Mouse (Mus musculus) midbrain, embryonic 10.5 days (tissue): ENCODE results near the gene Piwil1. TPM values are rescaled to one million over a fixed set of nuclear protein-coding genes. Genes with fewer than 3 reads are reported as not detected.
A peak's percentile ranks its signal among the peaks of the same experiment; 100 is the strongest.
"Not testable (repeated sequence)": the region's sequence is repeated elsewhere in the genome, so short reads cannot be mapped to it uniquely, and the experiment has no call there.

Source experiments
- DNase-seq: peaks from one replicate; pipeline ENCODE4 v3.0.0-alpha.2; 2017; ENCODE audit warnings: low spot score
- H3K27ac ChIP-seq: fragments of 300-500 bp; sonication (generic); replicated peaks from 2 replicates; pipeline ENCODE4 v1.5.1; 2016; ENCODE audit warnings: mild to moderate bottlenecking
- H3K27me3 ChIP-seq: fragments of 300-500 bp; sonication (generic); 2 replicates; pipeline ENCODE4 v1.6.1; 2016; ENCODE audit warnings: low read depth, mild to moderate bottlenecking; ENCODE audit not compliant: poor library complexity, severe bottlenecking
- H3K36me3 ChIP-seq: fragments of 300-500 bp; sonication (generic); 2 replicates; pipeline ENCODE4 v1.6.1; 2016; ENCODE audit warnings: mild to moderate bottlenecking, moderate library complexity
- H3K4me1 ChIP-seq: fragments of 300-500 bp; sonication (generic); 2 replicates; pipeline ENCODE4 v1.6.1; 2016
- H3K4me3 ChIP-seq: fragments of 300-500 bp; sonication (generic); 2 replicates; pipeline ENCODE4 v1.5.1; 2016; ENCODE audit warnings: mild to moderate bottlenecking, moderate library complexity
- H3K9me3 ChIP-seq: fragments of 300-500 bp; sonication (generic); replicated peaks from 2 replicates; pipeline ENCODE4 v1.6.1; 2016; ENCODE audit warnings: mild to moderate bottlenecking
- WGBS: fragments of 180-500 bp; shearing (Covaris S2); methylation state at CpG from one replicate; pipeline ENCODE4 v1.1.7; 2016; 5-methylcytosine and 5-hydroxymethylcytosine counted together
- polyA plus RNA-seq: library from polyadenylated mRNA; unstranded; fragments of >200 nt; fragmentation: Nextera tagmentation; extraction: Ambion mirVana; gene quantifications from 2 replicates; pipeline ENCODE4 v1.2.1, GENCODE M21; 2016

The Piwil1 gene
- polyA plus RNA-seq, 1 experiment from 2014 or later: not detected

DNA sequence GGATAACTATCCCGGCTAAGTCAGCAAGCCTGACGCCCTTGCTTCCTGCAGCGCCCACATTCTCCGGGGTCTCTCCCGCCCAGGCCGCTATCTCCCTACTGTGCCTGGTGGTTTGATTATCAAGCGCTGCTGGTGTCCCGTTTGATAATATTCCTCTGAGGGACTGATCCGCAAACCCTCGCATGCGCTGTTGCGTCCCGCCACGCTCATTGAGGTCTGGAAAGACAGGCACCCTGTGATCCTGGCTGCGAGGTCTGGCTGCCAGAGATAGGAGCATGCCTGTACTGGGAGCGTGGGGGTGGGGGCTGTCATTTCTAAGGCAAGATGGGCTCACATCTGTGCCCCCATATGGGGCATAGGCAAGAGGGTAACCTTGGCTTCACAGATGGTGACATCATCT, 12.8 kb downstream of the Piwil1 start:
- Histone ChIP-seq H3K4me3 (no peak overlapping the region), H3K36me3 (no peaks in the 10 kb centered on the region), H3K27ac (no peak overlapping the region), H3K27me3 (no peaks in the 10 kb centered on the region; the same call in 1 of the 2 replicates), H3K4me1 (peaks cover 13% of the 10 kb centered on the region), H3K9me3 (peaks cover 3% of the 10 kb centered on the region; the same call in 1 of the 2 replicates)
- WGBS: 79% methylated on average over 16 of the region's 16 CpGs
- DNase-seq: no peak

DNA sequence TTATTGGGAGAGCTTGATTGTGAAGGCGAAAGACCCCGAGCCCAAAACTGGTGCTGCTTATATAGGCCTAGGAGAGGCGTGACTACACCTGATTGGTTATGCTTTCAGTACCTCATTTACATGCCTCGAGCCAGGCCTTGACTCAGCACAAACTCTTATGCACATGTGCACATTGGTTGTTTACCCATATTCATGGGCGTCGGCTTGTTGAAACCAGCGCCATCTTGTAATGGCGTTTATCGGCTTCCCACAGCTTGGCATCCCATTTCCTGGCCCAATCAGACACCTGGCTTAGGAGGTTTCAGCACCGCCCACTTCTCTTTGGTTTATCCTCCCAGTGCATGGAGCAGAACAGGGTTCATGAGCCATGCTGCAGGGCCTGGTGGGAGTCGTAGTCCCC, 18.1 kb downstream of the Piwil1 start:
- not testable (repeated sequence) for DNase-seq, H3K27me3 ChIP-seq
- 93% methylated on average over 11 of the region's 11 CpGs for WGBS

DNA sequence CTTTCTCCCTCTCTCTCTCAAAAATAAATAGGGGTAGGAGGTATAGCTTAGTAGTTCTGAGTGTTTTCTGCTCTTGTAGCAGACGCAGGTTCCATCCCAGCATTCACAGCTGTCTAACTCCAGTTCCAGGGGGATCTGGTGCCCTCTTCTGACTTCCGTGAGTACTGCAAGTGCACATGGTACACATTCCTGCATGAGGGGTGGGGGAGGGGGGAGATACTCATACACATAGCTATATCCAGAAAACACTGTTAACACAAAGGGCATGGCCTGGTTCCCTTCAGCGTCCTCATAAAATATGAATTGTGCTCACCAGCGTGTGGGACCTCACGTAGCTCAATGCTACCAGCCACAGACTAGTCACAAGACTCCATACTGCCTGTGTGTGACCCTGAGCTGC, 27.0 kb downstream of the Piwil1 start:
- peaks cover 5% of the 10 kb centered on the region; the same call in 1 of the 2 replicates for H3K4me1 ChIP-seq
- 79% methylated on average over 5 of the region's 5 CpGs for WGBS
- no peaks in the 10 kb centered on the region for H3K9me3 ChIP-seq

More for the DNA sequence above, 18.1 kb downstream of the Piwil1 start:
- not testable (repeated sequence) for H3K36me3 ChIP-seq, H3K27ac ChIP-seq, H3K4me3 ChIP-seq, H3K4me1 ChIP-seq, H3K9me3 ChIP-seq

DNA sequence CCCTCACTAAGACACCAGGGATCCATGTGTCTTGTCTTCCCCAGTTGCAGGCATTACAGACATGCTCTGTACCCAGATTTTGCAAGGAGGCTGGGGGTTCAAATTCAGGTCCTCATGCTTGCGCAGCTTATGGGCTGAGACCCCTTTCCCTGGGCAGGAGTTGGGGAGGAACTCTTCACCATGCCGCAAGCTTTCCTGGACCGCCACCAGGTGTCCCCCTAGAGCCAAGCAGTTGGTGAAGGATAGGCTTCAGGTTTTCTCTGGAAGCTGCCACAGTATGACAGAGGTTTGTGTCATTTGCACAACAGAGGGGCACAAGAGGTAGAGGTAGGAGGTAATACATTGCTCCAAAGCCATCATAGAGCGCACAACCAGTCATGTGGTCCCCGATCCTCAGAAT, 28.3 kb downstream of the Piwil1 start:
- Histone ChIP-seq H3K36me3 (no peaks in the 10 kb centered on the region), H3K27ac (no peak overlapping the region), H3K9me3 (no peaks in the 10 kb centered on the region), H3K27me3 (no peaks in the 10 kb centered on the region), H3K4me3 (no peak overlapping the region), H3K4me1 (peaks cover 5% of the 10 kb centered on the region; the same call in 1 of the 2 replicates)
- peak; percentile 61 for DNase-seq
- 37% methylated on average over 5 of the region's 5 CpGs for WGBS

More for the DNA sequence above, 27.0 kb downstream of the Piwil1 start:
- peak; percentile 54 for DNase-seq
- Histone ChIP-seq H3K27ac (no peak overlapping the region), H3K27me3 (no peaks in the 10 kb centered on the region), H3K36me3 (no peaks in the 10 kb centered on the region), H3K4me3 (no peak overlapping the region)

DNA sequence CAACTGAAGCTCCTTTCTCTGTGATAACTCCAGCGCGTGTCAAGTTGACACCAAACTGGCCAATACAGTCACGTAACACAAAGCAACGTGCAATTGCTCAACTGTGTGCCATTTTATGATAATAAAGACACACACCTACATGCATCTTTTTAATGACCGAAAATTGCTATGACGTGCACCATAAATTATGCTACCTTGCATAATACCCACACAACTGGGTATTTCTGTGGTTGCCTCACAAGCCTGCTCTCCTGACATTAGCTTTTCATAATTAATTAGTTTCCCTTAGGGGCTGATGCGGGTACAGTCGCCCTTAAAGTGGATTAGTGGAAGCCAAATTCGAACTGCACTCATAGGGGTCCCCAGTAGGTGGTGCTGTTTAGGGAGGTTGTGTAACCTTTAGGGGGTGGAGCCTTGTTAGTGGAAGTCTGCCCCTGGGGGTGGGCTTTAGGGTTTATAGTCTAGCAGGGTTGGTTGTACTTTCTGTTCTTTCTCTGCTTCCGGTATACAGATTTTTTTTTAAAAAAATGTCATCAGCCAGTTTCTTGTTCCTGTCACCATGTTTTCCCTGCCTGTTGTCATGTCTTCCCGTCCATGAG, 30.2 kb downstream of the Piwil1 start:
- peak; percentile 28 for DNase-seq
- WGBS: 77% methylated on average over 11 of the region's 11 CpGs

DNA sequence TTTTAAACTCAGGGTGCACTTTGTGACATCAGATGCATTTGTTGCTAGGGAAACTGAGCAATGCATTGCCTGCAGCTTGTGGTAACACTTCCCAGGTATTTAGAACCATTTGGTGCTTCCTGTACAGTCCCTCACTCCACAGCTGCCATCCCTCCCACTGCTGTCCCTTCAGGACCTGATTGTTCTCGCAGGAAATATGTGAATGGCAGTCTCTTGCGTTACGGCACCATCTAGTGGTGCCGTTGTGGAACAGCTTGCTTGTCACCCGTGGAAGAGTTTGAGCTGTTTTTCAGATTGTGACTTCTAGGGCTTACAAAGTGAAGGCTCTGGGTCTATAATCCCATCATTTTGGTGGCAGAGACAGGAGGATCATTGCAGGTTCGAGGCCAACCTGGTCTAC, 31.6 kb downstream of the Piwil1 start:
- no peak overlapping the region for H3K27ac ChIP-seq
- no peaks in the 10 kb centered on the region for H3K36me3 ChIP-seq
- no peaks in the 10 kb centered on the region for H3K9me3 ChIP-seq
- WGBS: 5% methylated on average over 6 of the region's 6 CpGs
- H3K4me3 ChIP-seq: no peak overlapping the region
- peak; percentile 61 for DNase-seq
- H3K27me3 ChIP-seq: peaks cover 23% of the 10 kb centered on the region
- peaks cover 10% of the 10 kb centered on the region for H3K4me1 ChIP-seq

More for the DNA sequence above, 30.2 kb downstream of the Piwil1 start:
- Histone ChIP-seq H3K27me3 (peaks cover 9% of the 10 kb centered on the region), H3K4me1 (peaks cover 5% of the 10 kb centered on the region; the same call in 1 of the 2 replicates), H3K27ac (no peak overlapping the region), H3K36me3 (no peaks in the 10 kb centered on the region), H3K9me3 (no peaks in the 10 kb centered on the region), H3K4me3 (no peak overlapping the region)

DNA sequence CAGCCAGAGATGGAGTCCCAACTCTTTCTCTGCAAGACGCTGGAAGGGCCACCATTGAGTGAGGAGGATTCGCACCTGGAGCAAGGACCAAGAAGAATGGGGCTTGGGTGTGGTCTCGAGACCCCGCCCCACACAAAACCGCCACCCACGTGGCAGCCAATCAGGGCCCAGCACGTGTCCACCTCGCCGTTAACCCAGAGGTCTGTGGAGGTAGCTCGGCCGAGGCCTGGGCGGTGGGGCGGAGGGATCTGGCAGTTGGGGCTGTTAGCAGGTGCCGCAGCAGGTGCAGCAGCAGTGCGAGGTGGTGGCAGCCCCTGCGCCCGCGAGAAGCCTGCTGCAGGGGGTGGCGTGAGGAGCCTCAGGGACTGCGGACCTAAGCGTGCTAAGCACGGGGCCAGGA, 33.6 kb downstream of the Piwil1 start:
- H3K4me3 ChIP-seq: no peak overlapping the region
- no peak overlapping the region for H3K27ac ChIP-seq
- 82% methylated on average over 22 of the region's 22 CpGs for WGBS
- H3K27me3 ChIP-seq: peaks cover 38% of the 10 kb centered on the region
- peaks cover 19% of the 10 kb centered on the region for H3K4me1 ChIP-seq
- no peak for DNase-seq
- no peaks in the 10 kb centered on the region for H3K36me3 ChIP-seq
- H3K9me3 ChIP-seq: no peaks in the 10 kb centered on the region

DNA sequence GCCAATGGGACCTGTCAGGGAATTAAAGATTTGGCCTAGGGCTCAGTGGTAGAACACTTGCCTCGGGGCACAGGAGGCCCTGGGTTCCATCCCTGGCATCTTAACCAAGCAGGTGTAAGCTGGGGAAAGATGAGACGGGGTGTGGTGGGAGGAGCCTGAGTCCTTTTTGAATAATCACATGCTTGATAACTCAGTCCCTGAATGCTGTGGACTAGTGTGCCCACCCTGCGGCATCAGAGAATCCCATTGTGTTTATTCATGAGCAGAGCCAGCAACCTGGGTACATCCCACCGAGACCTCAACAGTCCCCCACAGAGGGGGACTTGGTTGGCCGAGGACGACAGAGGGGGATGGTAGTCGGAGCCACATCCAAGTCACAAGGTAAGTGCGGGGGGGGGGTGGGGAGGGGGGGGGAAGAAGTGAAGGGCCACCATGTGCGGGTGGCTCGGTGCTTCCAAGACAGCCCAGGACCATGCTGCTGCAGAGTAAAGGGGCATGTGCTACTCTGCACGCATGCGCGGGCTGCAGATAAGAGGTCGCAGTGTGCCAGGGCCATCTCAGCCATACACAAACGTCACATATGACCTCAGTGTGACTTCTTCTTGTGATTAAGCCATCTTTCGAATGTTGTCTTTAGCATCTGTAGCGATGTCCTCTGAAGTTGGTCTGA, 37.0 kb downstream of the Piwil1 start:
- H3K4me1 ChIP-seq: peaks cover 18% of the 10 kb centered on the region
- DNase-seq: no peak
- H3K4me3 ChIP-seq: peak overlapping the region; percentile 31
- 27% methylated on average over 14 of the region's 17 CpGs for WGBS
- no peaks in the 10 kb centered on the region for H3K36me3 ChIP-seq
- no peaks in the 10 kb centered on the region for H3K9me3 ChIP-seq
- H3K27me3 ChIP-seq: peaks cover 38% of the 10 kb centered on the region
- 0 out of 2 replicates have a peak overlapping the region, but pooled peaks have one; percentile 38 for H3K27ac ChIP-seq

DNA sequence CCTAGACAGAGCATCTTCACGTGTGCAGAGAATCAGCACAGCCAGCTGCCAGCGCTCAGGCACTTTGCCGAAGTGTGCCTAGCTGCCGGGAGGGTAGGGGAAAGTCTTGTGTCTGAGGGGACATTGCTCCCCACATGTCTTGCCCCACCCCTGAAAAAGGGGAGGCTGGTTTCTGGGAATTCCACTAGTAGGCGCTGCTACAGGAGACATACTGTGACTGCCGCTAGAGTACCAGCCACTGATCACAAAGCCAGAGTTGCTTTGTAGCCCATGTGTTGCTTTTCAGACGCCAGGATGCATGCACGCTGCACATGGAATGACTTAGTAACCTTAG, 37.5 kb downstream of the Piwil1 start:
- DNase-seq: peak; percentile 29
- peaks cover 18% of the 10 kb centered on the region for H3K4me1 ChIP-seq
- peak overlapping the region; percentile 31 for H3K4me3 ChIP-seq
- no peaks in the 10 kb centered on the region for H3K36me3 ChIP-seq
- 24% methylated on average over 8 of the region's 8 CpGs for whole genome bisulfite sequencing
- H3K9me3 ChIP-seq: no peaks in the 10 kb centered on the region
- H3K27me3 ChIP-seq: peaks cover 38% of the 10 kb centered on the region
- H3K27ac ChIP-seq: no peak overlapping the region

DNA sequence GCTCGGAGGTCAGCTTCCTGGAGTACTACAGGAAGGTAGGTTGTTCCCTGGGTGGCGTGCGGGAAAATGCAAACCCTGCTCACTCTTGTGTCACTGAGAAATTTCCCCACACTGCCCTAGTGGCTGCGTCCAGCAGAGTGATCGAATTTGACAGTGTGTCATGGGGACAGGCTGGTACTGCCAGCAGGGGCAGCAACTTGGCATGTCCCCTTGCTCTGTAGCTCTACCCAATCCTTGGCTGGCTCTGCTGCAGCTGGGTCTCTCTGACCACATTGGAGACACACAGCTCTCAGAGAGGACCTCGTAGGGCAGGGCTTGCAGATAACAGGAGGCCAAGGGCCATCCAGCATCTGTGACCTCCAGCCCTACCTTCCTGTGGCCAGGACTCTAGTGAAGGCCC, 42.0 kb downstream of the Piwil1 start:
- 89% methylated on average over 6 of the region's 6 CpGs for WGBS
- Histone ChIP-seq H3K36me3 (no peaks in the 10 kb centered on the region), H3K4me3 (no peak overlapping the region), H3K27me3 (peaks cover 11% of the 10 kb centered on the region; the same call in 1 of the 2 replicates), H3K27ac (no peak overlapping the region), H3K4me1 (peaks cover 17% of the 10 kb centered on the region), H3K9me3 (no peaks in the 10 kb centered on the region)
- DNase-seq: no peak

DNA sequence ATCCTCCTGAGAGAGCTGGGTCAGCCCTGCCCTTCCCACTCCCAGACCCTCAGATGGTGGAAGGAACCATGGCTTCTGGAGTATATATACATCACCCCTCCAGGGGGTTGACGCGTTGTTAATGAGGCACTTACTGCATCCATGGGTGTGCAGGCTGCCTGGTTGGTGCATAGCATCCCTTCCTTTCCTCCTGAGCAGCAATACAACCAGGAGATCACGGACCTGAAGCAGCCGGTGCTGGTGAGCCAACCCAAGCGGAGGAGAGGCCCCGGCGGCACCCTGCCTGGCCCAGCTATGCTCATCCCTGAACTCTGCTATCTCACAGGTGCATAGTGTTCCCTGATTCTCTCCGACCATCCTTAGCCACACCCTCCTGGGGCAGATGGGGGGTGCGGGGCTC, 42.9 kb downstream of the Piwil1 start:
- Histone ChIP-seq H3K4me1 (peaks cover 8% of the 10 kb centered on the region; the same call in 1 of the 2 replicates), H3K9me3 (no peaks in the 10 kb centered on the region), H3K36me3 (no peaks in the 10 kb centered on the region), H3K27ac (no peak overlapping the region), H3K4me3 (no peak overlapping the region), H3K27me3 (0 out of 2 replicates have a peak, but pooled peaks cover 6% of the 10 kb centered on the region)
- 83% methylated on average over 9 of the region's 9 CpGs for WGBS
- DNase-seq: no peak

DNA sequence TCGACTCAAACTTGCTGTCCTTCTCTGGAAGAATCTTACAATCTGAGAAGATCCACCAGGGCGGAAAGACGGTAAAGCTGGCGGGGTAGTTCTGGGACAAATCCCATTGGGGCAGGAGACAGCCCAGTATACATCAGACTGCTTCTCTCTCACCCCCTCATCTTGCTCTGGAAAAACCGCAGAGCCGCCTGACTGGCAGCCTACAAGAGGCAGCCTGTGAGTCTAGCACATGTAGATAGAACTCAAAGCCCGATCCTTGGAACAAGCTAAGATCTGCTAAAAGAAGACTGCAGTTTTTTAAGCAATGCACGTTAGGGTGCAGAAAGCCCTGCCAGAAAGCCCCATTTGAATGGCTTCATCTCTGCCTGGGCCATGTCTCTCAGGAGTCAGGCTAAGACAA, 43.9 kb downstream of the Piwil1 start:
- H3K36me3 ChIP-seq: no peaks in the 10 kb centered on the region
- no peak overlapping the region for H3K4me3 ChIP-seq
- WGBS: 83% methylated on average over 8 of the region's 8 CpGs
- H3K9me3 ChIP-seq: no peaks in the 10 kb centered on the region
- no peak overlapping the region for H3K27ac ChIP-seq
- peaks cover 8% of the 10 kb centered on the region; the same call in 1 of the 2 replicates for H3K4me1 ChIP-seq
- no peaks in the 10 kb centered on the region for H3K27me3 ChIP-seq
- no peak for DNase-seq

DNA sequence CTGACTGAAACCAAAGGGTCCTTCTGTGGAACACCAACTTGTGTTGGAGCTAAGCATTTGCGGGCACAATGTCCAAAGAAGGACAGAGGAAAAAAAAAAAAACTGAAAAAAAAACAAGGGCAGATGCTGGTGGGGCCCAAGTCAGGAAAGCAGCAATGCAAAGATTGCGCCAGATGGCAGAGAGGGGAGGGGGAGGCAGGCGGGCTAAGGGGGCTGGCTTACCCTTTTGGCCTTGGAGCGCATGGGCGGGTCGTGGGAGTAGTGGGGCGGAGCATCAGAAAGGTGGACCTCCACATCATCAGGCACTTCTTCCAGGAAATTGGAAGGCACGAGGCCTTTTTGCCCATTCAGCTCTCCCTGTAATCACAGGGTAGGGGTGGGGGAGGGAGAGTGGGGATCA, 58.8 kb downstream of the Piwil1 start:
- Histone ChIP-seq H3K4me1 (peaks cover 11% of the 10 kb centered on the region), H3K4me3 (no peak overlapping the region), H3K27me3 (no peaks in the 10 kb centered on the region), H3K36me3 (no peaks in the 10 kb centered on the region), H3K9me3 (no peaks in the 10 kb centered on the region; the same call in 1 of the 2 replicates), H3K27ac (peak overlapping the region; percentile 50; the same call in 1 of the 2 replicates)
- 58% methylated on average over 8 of the region's 8 CpGs for WGBS
- no peak for DNase-seq
